Mouse (Mus musculus) lung, adult 2 months (tissue): ENCODE results near the gene Map6. TPM values are rescaled to one million over a fixed set of nuclear protein-coding genes. Genes with fewer than 3 reads are reported as not detected.

Source experiments
- DNase-seq: peaks from one replicate; pipeline ENCODE4 v3.0.0; 2022
- H3K4me1 ChIP-seq: fragments of 200-500 bp; 2 replicates; pipeline ENCODE4 v1.6.1; 2011; ENCODE audit warnings: low read length; ENCODE audit not compliant: control insufficient read depth, insufficient read depth
- H3K4me3 ChIP-seq: fragments of 200-500 bp; replicated peaks from 2 replicates; pipeline ENCODE3; 2011; ENCODE audit warnings: low read depth, mild to moderate bottlenecking, control low read depth, low read length; ENCODE audit errors: extremely low read depth
- CTCF ChIP-seq: fragments of 200-500 bp; IDR thresholded peaks from 2 replicates; pipeline ENCODE4 v1.5.1; 2011; ENCODE audit warnings: mild to moderate bottlenecking, low read length, control low read depth; ENCODE audit not compliant: insufficient read depth
- POLR2A ChIP-seq: fragments of 200-500 bp; IDR thresholded peaks from 2 replicates; pipeline ENCODE4 v1.6.1; 2011; ENCODE audit warnings: low read depth, mild to moderate bottlenecking, control low read depth, low read length, borderline replicate concordance; ENCODE audit errors: extremely low read depth
- WGBS: fragments of 180-500 bp; shearing (Covaris S2); methylation state at CpG from one replicate; pipeline ENCODE4 v1.1.7; 2018; 5-methylcytosine and 5-hydroxymethylcytosine counted together
- polyA plus RNA-seq: library from polyadenylated mRNA; depleted of rRNA; stranded (reverse); fragments of >200 nt; gene quantifications from 2 replicates; pipeline ENCODE4 v1.2.3, GENCODE M21; 2012; rRNA removed

The Map6 gene
- polyA plus RNA-seq, 1 experiment: 25.4 TPM

DNA sequence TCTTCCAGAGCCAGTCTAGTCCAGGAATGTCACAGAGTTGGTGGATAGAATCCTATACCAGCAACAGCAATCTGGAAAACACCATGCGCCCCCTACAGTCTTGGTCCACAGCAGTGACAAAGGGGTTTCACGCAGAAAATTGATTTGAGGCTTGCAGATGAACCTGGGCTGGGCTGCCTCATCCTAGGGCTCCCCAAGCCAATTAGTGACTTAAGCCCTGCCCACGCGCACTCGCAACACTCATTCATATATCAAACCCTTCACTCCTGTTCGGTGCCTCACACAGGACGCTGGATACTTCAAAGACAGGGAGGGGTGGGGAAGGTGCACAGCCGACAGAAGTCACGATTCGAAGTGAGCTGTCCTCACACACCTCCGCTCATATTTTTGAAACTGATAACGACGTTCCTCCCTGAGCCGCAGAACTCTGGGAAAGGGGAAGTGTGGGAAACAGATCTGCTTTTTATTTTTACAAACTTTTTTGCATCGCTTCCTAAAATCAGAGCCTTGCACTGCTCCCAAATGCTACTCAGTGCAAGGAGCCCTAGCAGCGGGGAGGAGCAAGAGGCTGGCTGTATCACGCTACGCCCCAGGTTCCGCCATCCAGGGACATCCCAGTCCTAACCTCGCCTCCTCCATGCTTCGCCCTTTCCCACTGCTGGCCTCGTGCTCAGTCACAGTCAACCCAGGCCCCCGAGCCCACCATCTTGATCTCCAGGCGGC lies 113.4 kb downstream of the Map6 start:
- peaks cover 19% of the 10 kb centered on the region for H3K4me1 ChIP-seq
- TF ChIP-seq CTCF: no peak
- TF ChIP-seq POLR2A: no peak
- 2% methylated on average over 24 of the region's 24 CpGs for WGBS
- H3K4me3 ChIP-seq: peak overlapping the region; percentile 89
- no peak for DNase-seq

DNA sequence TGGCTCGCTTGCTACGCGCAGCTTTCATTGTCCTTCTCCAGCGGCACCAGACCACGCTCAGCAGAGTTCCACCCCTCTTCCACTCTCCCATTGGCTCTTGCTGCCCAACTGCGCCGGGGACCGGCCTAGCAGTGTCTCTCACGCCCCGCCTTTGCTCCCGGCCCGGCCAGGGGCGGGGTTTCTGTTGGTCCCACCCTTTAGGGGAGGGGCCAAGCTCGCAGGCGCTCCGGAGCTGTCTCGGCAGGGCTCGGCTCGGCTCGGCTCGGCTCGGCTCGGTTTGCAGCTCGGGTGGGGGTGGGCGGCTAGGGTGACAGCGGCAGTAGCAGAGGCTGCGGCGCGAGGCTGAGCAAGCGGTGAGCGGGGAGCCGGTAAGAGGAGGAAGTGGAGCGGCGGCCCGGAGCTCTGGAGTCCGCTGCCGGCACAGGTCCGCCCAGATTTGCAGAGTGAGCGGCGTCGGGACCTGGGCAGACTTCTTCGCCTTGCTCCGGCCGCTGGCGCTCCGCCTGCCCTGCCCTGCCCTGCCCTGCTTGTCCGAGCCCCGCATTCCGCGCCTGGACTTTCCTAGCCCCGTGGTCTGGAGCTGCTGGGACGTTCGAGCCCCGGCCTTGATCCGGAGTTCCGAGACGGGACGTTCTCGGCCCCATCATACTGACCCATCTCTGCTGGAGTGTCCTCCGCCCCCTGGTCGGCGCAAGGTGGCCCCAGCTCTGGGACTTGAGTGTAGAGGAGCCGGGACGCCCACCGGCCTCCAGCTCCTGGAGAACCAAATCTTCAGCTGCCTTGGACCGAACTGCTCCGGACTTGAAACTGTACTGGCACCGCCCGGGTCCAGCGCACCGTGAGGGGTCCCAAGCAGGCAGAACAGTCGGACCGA lies 114.2 kb downstream of the Map6 start, which contains the start of gene Gdpd5:
Gene Gdpd5 (plus strand): TSS at position 201 of the 874 bp plus-strand sequence.
- TF ChIP-seq POLR2A: no peak
- TF ChIP-seq CTCF: no peak
- peak; percentile 100 for DNase-seq
- 1% methylated on average over 72 of the region's 73 CpGs for WGBS
- H3K4me1 ChIP-seq: peaks cover 19% of the 10 kb centered on the region
- peak within 1 kb of the TSS; percentile 89 for H3K4me3 ChIP-seq

DNA sequence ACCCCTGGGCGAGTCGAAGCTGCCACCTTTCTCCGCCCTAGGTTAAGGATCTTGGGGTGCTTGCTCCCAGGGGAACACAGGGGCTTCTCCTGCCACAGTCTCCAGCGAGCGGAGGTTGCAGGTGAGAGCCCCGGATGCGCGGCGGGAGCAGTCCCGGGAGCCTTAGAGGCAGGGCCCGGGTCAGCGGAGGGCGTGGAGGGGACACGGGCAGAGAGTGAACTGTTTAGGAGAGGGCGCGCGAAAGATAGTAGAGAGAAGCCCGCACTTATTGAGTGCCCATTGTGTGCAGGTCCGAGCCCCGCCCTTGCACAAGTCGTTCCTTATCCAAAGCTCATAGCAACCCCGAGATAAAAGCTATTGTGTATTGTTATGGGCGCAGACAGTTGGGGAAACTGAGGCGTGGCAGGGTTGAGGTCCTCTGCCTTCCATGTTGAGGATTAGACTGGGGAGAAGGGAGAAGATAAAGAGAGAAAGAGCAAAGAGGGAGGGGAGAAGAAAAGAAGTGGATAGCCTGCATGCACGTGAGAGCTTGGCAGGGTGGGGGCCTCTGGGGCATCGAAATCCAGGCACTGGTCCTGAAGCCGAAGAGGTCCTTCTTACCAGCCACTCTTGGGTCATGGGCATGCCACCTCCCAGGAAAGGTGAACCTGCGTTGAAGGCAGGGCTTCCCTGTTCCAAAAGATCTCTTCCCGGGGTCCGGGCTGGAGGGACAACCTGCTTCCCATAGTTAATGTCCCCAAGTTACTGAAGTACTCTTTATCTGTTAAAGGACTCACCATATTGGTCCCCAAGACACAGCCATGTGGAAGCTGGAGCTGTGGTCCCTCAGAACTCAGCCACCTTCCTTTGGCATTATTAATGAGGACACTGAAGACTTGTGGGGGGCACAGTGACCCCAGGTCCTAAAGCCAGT lies 115.1 kb downstream of the Map6 start:
- DNase-seq: peak; percentile 53
- peaks cover 19% of the 10 kb centered on the region for H3K4me1 ChIP-seq
- no peak for TF ChIP-seq POLR2A
- no peak for TF ChIP-seq CTCF

DNA sequence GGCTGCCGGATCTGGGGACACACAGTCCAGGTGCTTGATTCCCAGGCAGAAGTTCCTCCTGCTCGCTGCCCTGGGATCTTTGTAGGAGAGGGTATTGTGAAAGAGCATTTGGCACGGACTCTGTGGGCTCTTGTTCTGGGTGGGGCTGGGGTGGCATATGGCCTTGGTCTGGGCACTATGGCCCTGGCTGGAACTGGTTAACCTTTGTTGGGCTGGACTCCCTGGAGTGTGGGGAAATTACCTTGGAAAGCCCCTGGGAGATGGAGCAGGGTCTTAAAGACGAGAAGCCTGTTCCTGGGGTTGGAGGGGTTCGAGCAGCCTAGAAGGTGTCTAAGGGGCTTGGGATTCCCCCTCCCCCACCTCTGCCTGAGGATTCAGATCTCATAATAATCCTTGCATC lies 116.0 kb downstream of the Map6 start:
- TF ChIP-seq CTCF (no peak), POLR2A (no peak)
- 31% methylated on average over 5 of the region's 5 CpGs for WGBS
- no peak overlapping the region for H3K4me3 ChIP-seq
- peaks cover 19% of the 10 kb centered on the region for H3K4me1 ChIP-seq
- DNase-seq: peak; percentile 44

More for the DNA sequence above, 115.1 kb downstream of the Map6 start:
- peak overlapping the region; percentile 68 for H3K4me3 ChIP-seq
- WGBS: 9% methylated on average over 30 of the region's 30 CpGs

DNA sequence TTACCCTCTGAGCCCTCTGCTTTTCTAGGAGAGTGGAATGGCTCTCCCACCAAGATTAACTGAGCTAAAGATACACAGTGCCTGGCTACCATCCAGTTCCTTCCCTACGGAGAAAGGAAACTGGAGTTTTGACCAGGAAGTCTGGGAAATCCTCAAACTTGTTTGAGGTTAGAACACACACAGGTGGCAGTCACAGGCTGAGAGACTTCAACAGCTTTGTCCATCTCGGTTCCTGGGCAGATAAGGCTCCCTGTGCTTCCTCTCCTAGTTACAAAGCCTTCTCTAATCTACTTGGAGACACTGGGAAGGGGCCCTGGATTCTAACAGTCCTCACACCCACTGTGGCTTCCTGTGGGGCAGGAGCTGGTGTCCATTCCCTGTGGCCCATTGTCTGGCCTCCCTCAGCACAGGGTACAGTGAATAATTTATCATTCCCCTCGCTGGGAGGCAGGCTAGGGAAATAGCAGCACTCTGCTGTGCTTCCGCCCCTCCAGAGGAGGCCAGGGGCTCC lies 116.9 kb downstream of the Map6 start:
- H3K4me1 ChIP-seq: peaks cover 19% of the 10 kb centered on the region
- 26% methylated on average over 4 of the region's 4 CpGs for WGBS
- H3K4me3 ChIP-seq: no peak overlapping the region
- TF ChIP-seq CTCF: no peak
- no peak for TF ChIP-seq POLR2A
- no peak for DNase-seq

DNA sequence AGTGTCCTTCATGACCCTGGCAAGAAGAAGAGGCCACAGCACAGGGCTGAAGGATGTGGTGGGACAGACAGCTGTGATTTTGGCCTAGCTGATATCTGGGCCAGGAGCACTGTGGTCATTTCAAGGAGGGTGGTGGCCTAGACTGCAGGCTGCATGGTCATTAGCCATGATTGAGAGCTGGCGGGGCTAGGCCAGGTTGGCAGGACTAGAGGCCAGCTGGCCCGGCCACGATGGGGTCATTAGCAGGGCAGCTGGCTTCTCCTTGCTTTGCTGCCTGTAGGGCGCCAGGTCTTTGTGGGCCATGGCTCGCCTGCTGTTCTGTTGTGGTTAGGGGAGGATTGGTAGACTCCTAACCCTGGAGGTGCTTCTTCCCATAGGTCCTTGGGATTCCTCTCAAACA lies 118.8 kb downstream of the Map6 start:
- TF ChIP-seq POLR2A: no peak
- TF ChIP-seq CTCF: no peak
- Histone ChIP-seq H3K4me1 (peaks cover 17% of the 10 kb centered on the region), H3K4me3 (no peak overlapping the region)
- WGBS: 47% methylated on average over 5 of the region's 5 CpGs
- DNase-seq: no peak

Other genes starting within 250 kb of the Map6 start
- 35.4 and 79.1 TPM in 2 replicates for gene Uvrag, start 126.3 kb upstream of the Map6 start, polyA plus RNA-seq
- gene Dgat2, start 84.7 kb upstream of the Map6 start, polyA plus RNA-seq: 93.7 and 100 TPM in 2 replicates
- gene Mogat2, start 28.8 kb upstream of the Map6 start, polyA plus RNA-seq: 1.1 and 3.1 TPM in 2 replicates
- 364 and 388 TPM in 2 replicates for gene Serpinh1, start 85.8 kb downstream of the Map6 start, polyA plus RNA-seq
- gene Gdpd5, start 114.0 kb downstream of the Map6 start, polyA plus RNA-seq: 26.5 and 27.2 TPM in 2 replicates
- 0.80 and 0.89 TPM in 2 replicates for gene Klhl35, start 198.6 kb downstream of the Map6 start, polyA plus RNA-seq
- 206 and 308 TPM in 2 replicates for gene Rps3, start 216.3 kb downstream of the Map6 start, polyA plus RNA-seq